Mouse (Mus musculus) megakaryocyte-erythroid progenitor cell, adult 5-6 weeks (primary cell): ENCODE results near the gene Gm10696. TPM values are rescaled to one million over a fixed set of nuclear protein-coding genes. Genes with fewer than 3 reads are reported as not detected.
"Not testable (repeated sequence)": the region's sequence is repeated elsewhere in the genome, so short reads cannot be mapped to it uniquely, and the experiment has no call there.

Experiments
- ATAC-seq: replicated peaks from 2 replicates; pipeline ENCODE4 v1.8.0; 2016; ENCODE audit warnings: mild to moderate bottlenecking, inconsistent platforms; ENCODE audit not compliant: severe bottlenecking, poor library complexity, low FRiP score, low TSS enrichment
- total RNA-seq, 2 experiments: library from RNA; stranded (forward) in 1 of 2; stranded (reverse) in 1 of 2; fragments of 200-1000, 215-1000 nt in 1 of 2; fragments of >200 nt in 1 of 2; fragmentation: Nextera tagmentation in 1 of 2; gene quantifications; 2 replicates each; pipeline ENCODE4 v1.2.3; 2014 to 2017

Gm10696 gene
- not detected in 2 replicates for total RNA-seq (2014; fragmentation: Nextera tagmentation)
- not detected in 2 replicates for total RNA-seq (2017)

GRCm38 (mm10) chr3:94178093-94178492 lies at the start of gene Gm10696:
Gene Gm10696, minus strand, starts transcription at chr3:94178193.
- not testable (repeated sequence) for ATAC-seq

DNA sequence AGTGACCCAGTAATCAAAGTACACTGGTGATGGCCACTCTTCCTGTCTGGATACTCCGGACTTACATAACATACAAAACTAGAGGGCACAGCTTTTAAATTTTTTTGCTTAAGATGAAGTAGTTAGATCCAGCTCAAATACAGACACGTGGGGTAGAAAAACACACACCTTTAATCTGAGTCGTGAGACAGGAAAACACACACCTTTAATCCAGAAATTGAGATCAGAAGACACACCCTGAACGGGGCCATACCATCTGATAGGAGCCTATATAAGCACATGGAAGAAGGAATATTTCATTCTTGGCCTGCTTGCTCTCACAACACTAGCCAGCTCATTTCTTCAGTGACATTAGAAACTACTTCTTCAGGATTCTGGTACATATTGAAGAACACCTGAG lies 18.4 kb upstream of the Gm10696 start, which contains the start of gene Gm5286:
Gm5286 (plus strand) TSS at position 301 of the 400 bp plus-strand sequence.
- not testable (repeated sequence) for ATAC-seq

GRCm38 (mm10) chr3:94167351-94167750 lies 10.6 kb downstream of the Gm10696 start:
- not testable (repeated sequence) for ATAC-seq

Other genes starting within 250 kb of the Gm10696 start
- not detected in 2 replicates for gene Gm9117, start 234.7 kb downstream of the Gm10696 start, total RNA-seq (2014; fragmentation: Nextera tagmentation)
- not detected in 2 replicates for gene Gm9117, start 234.7 kb downstream of the Gm10696 start, total RNA-seq (2017)
- gene Tdpoz5, start 216.9 kb downstream of the Gm10696 start, total RNA-seq (2014; fragmentation: Nextera tagmentation), result not detected in 2 replicates
- gene Tdpoz5, start 216.9 kb downstream of the Gm10696 start, total RNA-seq (2017), result not detected in 2 replicates
- gene Gm9125, start 123.3 kb downstream of the Gm10696 start, total RNA-seq (2014; fragmentation: Nextera tagmentation), result not detected in 2 replicates
- gene Gm9125, start 123.3 kb downstream of the Gm10696 start, total RNA-seq (2017), result not detected in 2 replicates
- gene Gm10697, start 105.5 kb downstream of the Gm10696 start, total RNA-seq (2014; fragmentation: Nextera tagmentation), result not detected in 2 replicates
- not detected in 2 replicates for gene Gm10697, start 105.5 kb downstream of the Gm10696 start, total RNA-seq (2017)
- gene Gm5286, start 18.5 kb upstream of the Gm10696 start, total RNA-seq (2014; fragmentation: Nextera tagmentation), result not detected in 2 replicates
- not detected in 2 replicates for gene Gm5286, start 18.5 kb upstream of the Gm10696 start, total RNA-seq (2017)
- not detected in 2 replicates for gene Gm4778, start 85.8 kb upstream of the Gm10696 start, total RNA-seq (2014; fragmentation: Nextera tagmentation)
- gene Gm4778, start 85.8 kb upstream of the Gm10696 start, total RNA-seq (2017), result not detected in 2 replicates
- gene Them4, start 131.9 kb upstream of the Gm10696 start, total RNA-seq (2014; fragmentation: Nextera tagmentation), result 2.9 and 4.3 TPM in 2 replicates
- gene Them4, start 131.9 kb upstream of the Gm10696 start, total RNA-seq (2017), result 0.38 and 4.8 TPM in 2 replicates
- not detected in 2 replicates for gene Them5, start 163.9 kb upstream of the Gm10696 start, total RNA-seq (2014; fragmentation: Nextera tagmentation)
- not detected in 2 replicates for gene Them5, start 163.9 kb upstream of the Gm10696 start, total RNA-seq (2017)
- not detected in 2 replicates for gene C2cd4d, start 184.2 kb upstream of the Gm10696 start, total RNA-seq (2014; fragmentation: Nextera tagmentation)
- not detected in 2 replicates for gene C2cd4d, start 184.2 kb upstream of the Gm10696 start, total RNA-seq (2017)
- 4.6 TPM in 1 of 2 replicates, not detected in the other for gene Rorc, start 194.6 kb upstream of the Gm10696 start, total RNA-seq (2014; fragmentation: Nextera tagmentation)
- gene Rorc, start 194.6 kb upstream of the Gm10696 start, total RNA-seq (2017), result 0.15 TPM in 1 of 2 replicates, not detected in the other
- gene Lingo4, start 220.3 kb upstream of the Gm10696 start, total RNA-seq (2014; fragmentation: Nextera tagmentation), result 1.0 TPM in 1 of 2 replicates, not detected in the other
- 0.28 TPM in 1 of 2 replicates, not detected in the other for gene Lingo4, start 220.3 kb upstream of the Gm10696 start, total RNA-seq (2017)
- 2.3 and 12.0 TPM in 2 replicates for gene Tdrkh, start 235.1 kb upstream of the Gm10696 start, total RNA-seq (2014; fragmentation: Nextera tagmentation)
- gene Tdrkh, start 235.1 kb upstream of the Gm10696 start, total RNA-seq (2017), result 4.7 and 6.8 TPM in 2 replicates